13 mouse cellular contexts compared by ENCODE assay signal in the genomic region with DNA sequence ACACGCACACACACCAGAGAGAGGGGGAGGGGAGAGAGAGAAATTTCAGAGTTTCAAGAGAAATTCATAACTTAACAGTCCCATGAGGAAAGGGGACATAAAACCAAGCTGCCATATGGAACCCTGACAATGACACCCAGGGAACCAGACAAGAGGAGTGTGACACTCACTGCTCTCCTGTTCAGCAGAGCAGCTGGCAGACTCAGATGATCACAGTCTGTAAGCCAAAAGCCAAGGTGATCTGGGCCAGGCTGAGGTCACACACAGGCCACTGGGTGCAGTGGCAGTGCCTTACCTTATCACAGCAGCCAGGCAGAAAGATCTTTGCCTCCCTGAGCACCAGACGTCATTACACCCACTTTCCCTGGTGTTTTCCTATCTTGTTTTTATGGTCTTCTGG.
DNase-seq lines count a peak whose midpoint lies in the region; ATAC-seq and TF ChIP-seq lines count a peak whose summit lies in the region.
"Had no signal": no experiment of that assay in that cellular context is flagged by ENCODE, and none has a peak within 500 bp of the region (broad histone marks: within the 10 kb centered on the region; RNA-seq: fewer than 3 reads in every experiment).

No protein-coding gene starts in this region.

- no peak overlapping the region for H3K9ac ChIP-seq in lung, embryonic 14.5 days
- H3K9ac ChIP-seq in liver, embryonic 16.5 days (ENCODE audit: low read depth, low read length), result no peak overlapping the region
- H3K9ac ChIP-seq: heart, embryonic 13.5 days had no signal

- H3K4me3 ChIP-seq in lung, embryonic 14.5 days (ENCODE audit: low read depth, low read length), result no peak overlapping the region
- no peak overlapping the region for H3K4me3 ChIP-seq in liver, embryonic 16.5 days (ENCODE audit: low read depth, low read length)
- H3K4me3 ChIP-seq: erythroblast, embryonic 14.5 days; heart, embryonic 13.5 days; limb, embryonic 10.5 days; myocyte had no signal

- WGBS in lung, embryonic 14.5 days, result 29% methylated on average over 2 of the region's 2 CpGs
- WGBS in liver, embryonic 16.5 days (ENCODE audit: insufficient replicate concordance), result 35% methylated on average over 2 of the region's 2 CpGs

- peak; percentile 42 for ATAC-seq in lung, embryonic 14.5 days (ENCODE audit: insufficient read depth)
- peak; percentile 60; the same call in 1 of the 2 replicates for ATAC-seq in erythroblast, adult 5-6 weeks (replicated peaks; ENCODE audit: low FRiP score, poor library complexity, severe bottlenecking)
- ATAC-seq in liver, embryonic 16.5 days (ENCODE audit: low read depth), result 0 out of 2 replicates have a peak, but pooled peaks have one; percentile 41
- ATAC-seq: hindbrain, embryonic 16.5 days had no signal

- no peaks in the 10 kb centered on the region for H3K27me3 ChIP-seq in lung, embryonic 14.5 days (ENCODE audit: insufficient read depth, low read length)
- H3K27me3 ChIP-seq in liver, embryonic 16.5 days (ENCODE audit: control insufficient read depth, insufficient read depth, low read depth, low read length), result no peaks in the 10 kb centered on the region
- H3K27me3 ChIP-seq: heart, embryonic 13.5 days had no signal

- intact Hi-C loops in heart, postnatal 10 days (cut with DNase I), result loop anchor here (10.0 kb wide), 1 partner anchor 259 kb away; a partner anchor contains a TSS

- 0 out of 2 replicates have a peak, but pooled peaks cover 3% of the 10 kb centered on the region for H3K4me1 ChIP-seq in lung, embryonic 14.5 days (ENCODE audit: insufficient read depth)
- H3K4me1 ChIP-seq in liver, embryonic 16.5 days (ENCODE audit: control insufficient read depth, low read depth, low read length), result no peaks in the 10 kb centered on the region
- H3K4me1 ChIP-seq: limb, embryonic 10.5 days had no signal

- no peaks in the 10 kb centered on the region for H3K9me3 ChIP-seq in lung, embryonic 14.5 days (ENCODE audit: low read depth, low read length)
- no peaks in the 10 kb centered on the region for H3K9me3 ChIP-seq in liver, embryonic 16.5 days (replicated peaks; ENCODE audit: control insufficient read depth, low read length)
- H3K9me3 ChIP-seq: heart, embryonic 13.5 days; limb, embryonic 10.5 days had no signal

- no peaks in the 10 kb centered on the region for H3K36me3 ChIP-seq in lung, embryonic 14.5 days (ENCODE audit: insufficient read depth)
- no peaks in the 10 kb centered on the region for H3K36me3 ChIP-seq in liver, embryonic 16.5 days (ENCODE audit: control insufficient read depth, insufficient read depth)
- H3K36me3 ChIP-seq: heart, embryonic 13.5 days; limb, embryonic 10.5 days had no signal

- no peak overlapping the region for H3K4me2 ChIP-seq in lung, embryonic 14.5 days
- no peak overlapping the region for H3K4me2 ChIP-seq in liver, embryonic 16.5 days (ENCODE audit: low read depth, low read length)
- H3K4me2 ChIP-seq: heart, embryonic 13.5 days had no signal

- TF ChIP-seq CTCF in lung, embryonic 14.5 days (IDR thresholded peaks at IDR 0.05; ENCODE audit: low read depth), result no peak

- DNase-seq in lung, embryonic 14.5 days, result peak; percentile 66
- DNase-seq in lung, postnatal 4 days, result no peak
- peak; percentile 58 to 76 for DNase-seq in heart, postnatal 10 days
- DNase-seq in embryo, embryonic 11 days, result no peak
- no peak for DNase-seq in ovary, postnatal 36 days (ENCODE audit: low spot score)

- H3K27ac ChIP-seq in lung, embryonic 14.5 days (ENCODE audit: low read depth), result no peak overlapping the region
- H3K27ac ChIP-seq in liver, embryonic 16.5 days (ENCODE audit: low read length), result no peak overlapping the region
- H3K27ac ChIP-seq: heart, embryonic 13.5 days; kidney, postnatal 0 days; limb, embryonic 10.5 days had no signal

Comparison
In these comparisons a context has a peak if more than half of its experiments do, and no peak if none do; other contexts are left out.
1. DNase-seq: peak in lung, embryonic 14.5 days (single experiment) and heart, postnatal 10 days (2 of 2); none in lung, postnatal 4 days (0 of 2), embryo, embryonic 11 days (single experiment) and ovary, postnatal 36 days (single experiment).
2. Peak in every context shown above with its lines, with median percentiles within 50 percentile points of each other: ATAC-seq.